Mouse (Mus musculus) cerebellum, adult 11-12 months (tissue): ENCODE data around the gene Car12.

ENCODE experiments used
- DNase-seq: peaks from one replicate; pipeline ENCODE4 v3.0.0; 2022

The Car12 gene

DNA sequence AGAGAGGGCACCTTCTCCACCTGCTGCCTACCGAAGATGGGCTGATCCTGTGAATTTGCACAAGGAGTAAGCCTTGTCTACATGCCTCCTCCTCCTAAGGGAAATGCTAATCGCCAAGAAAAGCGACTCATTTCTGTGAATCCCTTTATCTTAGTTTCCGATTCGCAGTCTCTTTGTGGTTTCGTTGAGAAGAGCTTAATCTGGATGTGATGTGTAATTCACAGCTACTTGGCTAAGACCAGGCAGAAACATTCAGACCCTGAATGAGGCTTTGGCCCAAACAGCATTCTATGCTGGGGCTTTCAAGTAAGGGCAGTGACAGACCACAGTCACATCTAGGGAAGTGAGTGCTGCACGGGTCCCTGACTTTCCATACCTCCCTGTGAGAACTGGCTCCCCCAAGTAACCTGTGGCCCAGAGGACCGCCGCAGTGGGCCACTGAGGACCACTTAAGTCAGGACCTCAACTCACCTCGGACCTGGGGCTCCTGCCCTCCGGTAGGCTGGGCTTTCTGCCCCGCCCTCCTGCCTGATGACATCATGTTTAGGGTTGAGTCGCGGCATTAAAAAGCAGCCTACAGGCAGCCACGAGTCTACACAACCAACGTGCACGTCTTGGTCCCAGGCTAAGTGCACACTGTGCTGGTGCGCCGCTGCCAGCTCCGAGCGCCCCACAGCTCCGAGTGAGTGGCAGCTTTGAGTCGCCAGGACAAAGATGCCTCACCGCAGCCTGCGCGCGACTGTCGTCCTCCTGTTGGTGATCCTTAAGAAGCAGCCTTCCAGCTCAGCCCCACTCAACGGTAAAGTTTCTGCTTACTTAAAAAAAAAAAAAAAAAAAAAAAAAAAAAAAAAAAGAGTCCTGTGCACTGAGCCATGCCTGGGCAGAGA is at the start of gene Car12:
TSS of gene Car12 (plus strand) at position 552 of the 887 bp plus-strand sequence.
- peak; percentile 54 for DNase-seq

DNA sequence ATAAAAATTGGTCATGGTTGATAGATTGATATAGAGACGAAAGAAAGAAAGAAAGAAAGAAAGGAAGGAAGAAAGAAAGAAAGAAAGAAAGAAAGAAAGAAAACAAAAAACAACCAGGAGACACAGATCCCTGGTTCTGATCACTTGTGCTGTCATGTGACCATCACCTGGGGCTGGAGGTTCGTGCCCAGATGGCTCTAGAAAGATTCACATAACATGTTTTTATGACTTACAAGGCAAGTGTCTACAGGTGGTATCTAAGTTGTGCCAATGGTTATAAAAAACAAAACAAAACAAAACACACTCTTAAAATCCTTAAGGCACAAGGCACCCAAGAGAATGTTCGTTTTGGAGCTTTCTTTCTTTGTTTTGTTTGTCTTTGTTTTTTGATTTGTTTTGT is 49.7 kb upstream of the Car12 start:
- DNase-seq = no peak

DNA sequence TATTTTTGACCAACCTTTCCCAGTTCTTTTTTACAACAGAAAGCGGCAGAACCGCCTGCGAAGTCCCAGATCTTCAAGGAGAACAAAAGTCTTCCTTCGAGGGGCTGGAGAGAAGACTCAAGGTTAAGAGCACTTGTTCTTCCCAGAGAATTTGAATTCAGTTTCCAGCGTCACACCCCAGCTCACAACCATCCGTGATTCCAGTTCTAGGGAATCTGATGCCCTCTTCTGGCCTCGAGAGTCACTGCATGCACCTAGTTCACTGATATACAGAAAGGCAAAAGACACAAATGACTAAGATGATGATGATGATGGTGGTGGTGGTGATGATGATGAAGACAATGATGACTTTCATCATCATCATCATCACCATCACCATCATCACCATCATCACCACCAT is 48.9 kb upstream of the Car12 start:
- DNase-seq = no peak

DNA sequence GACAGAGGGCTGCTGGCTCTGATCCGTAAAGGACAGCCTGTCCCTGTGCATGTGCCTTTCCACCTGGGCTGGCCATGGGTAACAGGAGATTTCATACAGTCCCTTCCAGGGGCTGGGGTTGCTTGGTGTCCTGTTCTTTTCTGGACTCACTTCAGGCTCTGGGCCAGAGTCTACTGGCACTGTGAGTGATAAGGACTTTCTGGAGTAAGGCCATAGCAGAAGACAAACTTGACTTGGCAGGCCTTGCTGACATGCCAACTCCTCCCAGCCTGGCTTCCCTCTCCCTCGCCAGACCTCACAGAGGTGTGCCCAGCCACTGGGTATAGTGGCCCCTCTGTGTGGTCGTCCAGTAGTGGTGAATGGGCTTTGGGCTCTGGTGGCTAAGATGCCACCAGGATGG is 47.3 kb upstream of the Car12 start:
- DNase-seq = no peak

- DNase-seq = no peak
These were observed 46.4 kb upstream of the Car12 start for GRCm38 (mm10) chr9:66667046-66667445.

- no peak for DNase-seq
These were observed 45.6 kb upstream of the Car12 start for GRCm38 (mm10) chr9:66667868-66668267.

DNA sequence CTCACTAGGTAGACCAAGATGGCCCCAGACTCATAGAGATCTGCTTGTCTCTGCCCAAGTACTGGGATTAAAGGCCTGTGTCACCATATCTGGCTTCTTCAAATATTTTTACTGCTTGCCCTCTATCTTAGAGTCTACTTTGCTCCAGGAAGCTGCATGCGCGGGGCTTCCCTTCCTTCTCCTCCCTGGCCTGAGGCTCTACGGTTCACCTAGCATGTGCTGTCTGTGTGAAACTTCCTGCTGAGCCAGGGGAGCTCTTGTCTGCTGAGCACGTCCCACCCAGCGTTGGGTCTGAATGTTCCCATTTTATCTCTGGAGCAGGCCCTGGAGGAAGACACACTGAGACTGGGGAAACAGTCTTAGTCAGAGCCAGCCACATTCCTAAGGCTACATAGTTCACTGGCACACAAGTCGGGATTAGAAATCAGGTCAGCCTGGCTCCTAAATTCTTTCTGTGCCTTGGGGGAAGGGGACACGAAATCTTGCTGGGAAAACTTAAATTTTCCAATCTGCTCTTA is 43.9 kb upstream of the Car12 start:
- DNase-seq = no peak

- DNase-seq = no peak
These were observed 39.7 kb upstream of the Car12 start for GRCm38 (mm10) chr9:66673771-66674170.

- DNase-seq = no peak
These were observed 37.9 kb upstream of the Car12 start for GRCm38 (mm10) chr9:66675566-66675965.

- DNase-seq = no peak
These were observed 33.4 kb upstream of the Car12 start for GRCm38 (mm10) chr9:66680102-66680501.

- no peak for DNase-seq
These were observed 30.7 kb upstream of the Car12 start for GRCm38 (mm10) chr9:66682822-66683221.

DNA sequence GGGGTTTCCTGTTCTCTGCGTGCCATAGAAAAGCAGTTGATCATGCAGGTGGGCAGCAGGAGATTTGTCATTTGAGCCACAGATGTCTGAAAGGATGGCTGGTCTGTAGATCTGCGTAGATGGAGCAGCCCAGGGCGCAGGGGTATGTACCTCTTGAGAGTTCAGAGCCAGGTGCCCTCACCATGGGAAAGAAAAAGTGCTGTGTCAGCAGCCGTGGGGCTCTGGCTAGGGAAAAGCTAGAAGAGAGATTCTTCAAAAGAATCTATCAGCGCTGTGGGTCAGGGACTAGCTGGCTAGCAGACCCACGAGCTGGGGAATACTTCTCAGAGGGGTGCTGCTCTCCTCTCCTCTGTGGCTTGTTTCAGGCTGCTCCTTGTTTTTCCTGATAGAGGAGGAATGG is 27.8 kb upstream of the Car12 start:
- DNase-seq = no peak

DNA sequence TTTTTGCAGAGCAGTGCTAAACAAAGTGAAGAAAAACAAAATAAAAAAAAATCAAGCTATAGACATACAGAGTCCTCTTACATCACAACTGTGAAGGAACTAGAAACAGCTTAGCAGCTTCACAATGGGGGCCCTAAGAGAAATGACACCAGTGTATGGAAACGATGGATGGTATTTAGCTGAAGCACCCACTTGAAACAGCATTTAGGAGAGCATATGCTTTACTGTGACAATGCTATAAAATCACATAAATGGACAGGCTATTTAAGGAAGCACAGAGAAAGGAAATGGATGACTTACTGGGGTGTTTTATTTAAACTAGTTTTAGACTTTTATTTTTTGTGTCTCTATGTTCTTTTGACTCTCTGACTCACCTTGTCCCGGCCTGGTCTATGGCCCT is 25.8 kb upstream of the Car12 start:
- no peak for DNase-seq

GRCm38 (mm10) chr9:66691683-66692305 is 21.7 kb upstream of the Car12 start:
- no peak for DNase-seq

DNA sequence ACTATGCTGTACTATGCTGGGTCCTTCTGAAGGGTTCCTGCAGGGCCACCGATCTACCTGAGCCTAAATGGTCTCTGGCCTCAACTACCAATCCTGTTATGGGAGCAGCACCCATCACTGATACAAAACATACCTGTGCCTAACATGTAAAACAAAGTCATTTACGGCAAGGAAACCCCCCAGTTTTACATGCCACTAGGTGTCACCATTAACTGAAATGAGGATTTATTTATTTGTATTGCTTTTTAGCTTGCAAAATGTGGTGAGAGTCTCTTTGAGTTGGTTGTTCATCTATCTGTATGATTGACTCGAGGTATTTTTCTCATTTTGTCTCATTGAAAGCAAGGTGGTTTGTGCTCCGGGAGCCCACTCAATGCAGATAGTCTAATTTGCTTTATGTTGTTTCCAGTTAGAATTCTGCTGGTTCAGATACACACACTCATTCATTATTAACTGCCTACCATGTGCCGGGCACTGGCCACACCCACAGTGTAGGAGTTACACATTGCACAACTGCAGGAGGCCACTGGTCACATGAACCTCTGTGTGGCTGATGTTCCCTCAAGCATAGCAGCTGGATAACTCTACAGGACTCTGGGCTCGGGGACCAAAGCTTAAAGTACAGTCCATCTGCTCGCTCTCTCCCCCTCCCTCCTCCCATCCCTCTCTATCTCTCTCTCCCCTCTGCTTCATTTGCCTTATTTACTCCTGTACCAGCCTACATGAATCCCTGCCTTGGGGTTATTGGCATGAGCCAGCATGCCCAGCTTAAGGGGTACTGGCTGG is 15.9 kb upstream of the Car12 start:
- DNase-seq = no peak

DNA sequence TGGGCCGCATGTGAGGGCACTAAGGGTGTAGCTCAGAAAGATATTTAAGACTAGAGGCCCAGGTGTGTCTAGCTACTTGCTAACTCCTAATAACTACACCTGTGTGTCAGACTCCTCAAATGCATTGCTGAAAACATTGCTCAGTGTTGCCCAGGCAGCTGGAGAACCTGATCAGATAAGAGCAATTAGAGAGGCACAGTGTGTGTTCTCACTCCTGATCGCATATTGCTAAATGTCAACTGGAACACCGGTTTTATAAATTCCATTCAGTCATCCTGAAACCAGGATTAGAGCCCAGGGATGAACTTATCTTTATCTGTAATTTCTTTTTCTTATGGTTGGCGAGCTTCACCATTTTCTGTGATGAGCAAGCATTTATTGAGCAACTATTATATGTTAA is 13.7 kb upstream of the Car12 start:
- no peak for DNase-seq

DNA sequence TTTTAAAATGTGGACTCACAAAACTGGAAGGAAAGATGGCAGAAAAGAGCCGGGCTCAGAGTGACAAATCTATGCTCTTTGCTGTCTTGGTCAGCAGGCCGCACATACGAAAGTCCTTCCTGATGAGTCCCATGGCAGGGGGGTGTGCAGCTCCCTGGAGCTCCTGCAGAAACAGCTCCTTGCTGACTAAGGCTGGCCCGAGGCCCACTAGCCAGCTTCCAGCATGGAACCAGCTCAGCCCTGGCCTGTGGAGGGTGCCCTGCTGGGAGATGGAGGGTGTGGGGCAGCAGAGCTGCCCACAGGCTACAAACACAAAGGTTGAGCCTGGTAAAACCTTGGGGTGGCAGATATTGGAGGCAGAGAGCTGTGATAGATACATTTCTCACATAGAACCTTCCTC is 10.5 kb upstream of the Car12 start:
- peak; percentile 71 for DNase-seq

GRCm38 (mm10) chr9:66705354-66705753 is 8.1 kb upstream of the Car12 start:
- no peak for DNase-seq

DNA sequence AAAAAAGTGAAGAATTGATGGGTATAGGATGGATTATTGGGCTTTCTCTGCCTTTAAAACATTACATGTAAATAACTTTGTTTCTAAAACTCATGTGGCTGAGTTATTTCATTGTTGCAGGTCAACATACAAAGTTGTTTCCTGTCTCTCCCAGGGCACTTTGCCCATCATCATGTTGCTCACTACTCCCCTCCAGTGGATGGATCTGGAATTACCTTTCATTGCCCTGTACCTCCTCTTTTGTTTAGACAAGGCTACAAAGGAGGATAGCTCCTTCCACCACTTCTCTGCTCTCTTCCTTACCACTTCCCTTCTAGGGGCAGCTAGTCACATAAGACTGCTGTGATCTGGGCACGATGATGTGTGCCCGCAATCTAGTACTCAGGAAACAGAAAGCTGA is 7.7 kb upstream of the Car12 start:
- DNase-seq = peak; percentile 66

DNA sequence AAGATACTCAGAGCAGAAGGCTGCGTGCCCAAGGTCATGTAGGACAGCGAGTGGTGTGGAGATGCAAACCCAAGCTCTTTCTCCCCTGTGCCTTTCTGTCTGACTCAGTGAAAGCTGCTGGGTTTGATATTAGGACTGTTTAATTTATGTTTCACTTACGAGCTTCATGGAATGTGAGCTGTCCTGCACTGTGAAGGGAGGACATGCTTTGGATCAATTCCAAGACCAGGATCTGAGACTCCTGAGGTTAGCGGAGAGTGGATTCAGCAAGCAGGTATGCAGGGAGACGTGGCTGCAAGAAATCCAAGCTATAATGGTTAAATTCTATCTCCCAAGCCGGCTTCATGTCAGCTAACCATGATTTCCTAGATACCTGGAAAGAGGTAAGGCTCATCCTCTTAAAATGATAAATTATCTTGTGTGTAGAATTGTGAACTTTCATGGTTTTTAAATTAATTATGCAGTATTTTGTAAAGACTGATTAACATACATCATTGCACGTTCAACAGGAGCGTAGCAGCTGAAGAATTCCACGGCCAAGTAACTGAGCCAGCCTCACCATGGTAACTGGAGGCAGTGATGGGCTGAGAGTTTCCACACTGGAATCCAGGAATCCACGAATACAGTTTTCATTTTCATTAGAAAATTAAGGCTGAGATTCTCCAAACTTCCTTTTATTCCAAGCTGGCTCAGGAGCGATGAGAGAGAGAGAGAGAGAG is 5.3 kb upstream of the Car12 start:
- DNase-seq = no peak

DNA sequence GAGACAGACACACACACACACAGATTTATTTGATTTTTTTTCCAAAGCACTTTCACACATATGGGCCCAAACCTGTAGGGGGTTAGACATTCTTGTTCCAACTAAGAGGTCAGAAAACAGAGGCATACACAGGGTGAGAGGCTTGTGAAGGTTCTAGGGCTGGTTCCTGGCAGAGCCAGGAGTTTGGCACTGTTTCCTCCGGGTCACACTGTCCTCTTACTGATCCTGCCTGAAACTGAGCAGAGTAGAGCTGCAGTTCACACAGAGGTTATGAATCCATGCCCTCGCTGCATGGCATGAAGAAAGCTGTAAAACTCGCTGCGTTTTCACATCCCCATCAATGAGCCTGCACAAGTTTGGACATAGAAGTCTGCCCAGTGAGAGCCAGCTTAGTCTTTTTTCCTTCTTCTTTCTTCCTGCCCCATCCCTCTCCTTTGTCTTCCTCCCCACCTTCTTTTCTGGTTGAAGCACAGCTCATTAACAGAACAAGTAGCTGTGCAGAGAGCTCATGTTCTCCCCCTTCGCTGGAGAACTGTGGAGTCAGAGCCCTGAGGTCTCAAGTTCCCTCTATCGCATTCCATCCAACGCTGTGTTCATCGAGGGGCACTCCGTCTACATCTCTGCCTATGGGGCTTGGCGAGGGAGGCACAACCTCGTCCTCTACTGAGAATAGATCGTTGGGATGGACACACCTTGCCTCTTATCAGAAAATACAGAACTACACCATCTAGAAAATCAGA is 4.5 kb upstream of the Car12 start:
- no peak for DNase-seq

- DNase-seq = no peak
These were observed 2.9 kb upstream of the Car12 start for GRCm38 (mm10) chr9:66710626-66711025.
